Mouse (Mus musculus): Measurements from ENCODE around the gene Znrf1. TPM values are rescaled to one million over a fixed set of nuclear protein-coding genes. Genes with fewer than 3 reads are reported as not detected.

Znrf1 gene
- polyA plus RNA-seq, 1 experiment from 2014 or later, result 37.4 TPM

GRCm38 (mm10) chr8:111630105-111630521 is 94.2 kb downstream of the Znrf1 start, which contains the start of gene Ldhd:
Gene Ldhd, minus strand, starts transcription at chr8:111630374.
- no peaks in the 10 kb centered on the region for H3K27me3 ChIP-seq (ENCODE audit: control insufficient read depth, insufficient read depth, low read length)
- peak within 1 kb of the TSS; percentile 32 for H3K4me3 ChIP-seq (ENCODE audit: low read length)
- H3K9ac ChIP-seq (ENCODE audit: low read depth, low read length), result peak within 1 kb of the TSS; percentile 54
- H3K4me1 ChIP-seq (ENCODE audit: control insufficient read depth, insufficient read depth, low read length), result 0 out of 2 replicates have a peak, but pooled peaks cover 3% of the 10 kb centered on the region
- H3K27ac ChIP-seq (ENCODE audit: low read depth, low read length), result no peak within 1 kb of the TSS
- peak; percentile 36; the same call in 1 of the 2 replicates for ATAC-seq (ENCODE audit: low FRiP score, low TSS enrichment)
- WGBS, result 22% methylated on average over 13 of the region's 13 CpGs
- no peaks in the 10 kb centered on the region for H3K9me3 ChIP-seq (ENCODE audit: control insufficient read depth, low read length)
- peak within 1 kb of the TSS; percentile 53 for H3K4me2 ChIP-seq (replicated peaks; ENCODE audit: low read depth, low read length)
- H3K36me3 ChIP-seq (ENCODE audit: control insufficient read depth, insufficient read depth, low read length), result no peaks in the 10 kb centered on the region

- Histone ChIP-seq H3K27me3 (ENCODE audit: control insufficient read depth, insufficient read depth, low read length) (no peaks in the 10 kb centered on the region), H3K4me2 (replicated peaks; ENCODE audit: low read depth, low read length) (no peak overlapping the region), H3K36me3 (ENCODE audit: control insufficient read depth, insufficient read depth, low read length) (no peaks in the 10 kb centered on the region), H3K4me1 (ENCODE audit: control insufficient read depth, insufficient read depth, low read length) (0 out of 2 replicates have a peak, but pooled peaks cover 3% of the 10 kb centered on the region), H3K9me3 (ENCODE audit: control insufficient read depth, low read length) (no peaks in the 10 kb centered on the region), H3K4me3 (ENCODE audit: low read length) (no peak overlapping the region), H3K27ac (ENCODE audit: low read depth, low read length) (no peak overlapping the region), H3K9ac (ENCODE audit: low read depth, low read length) (no peak overlapping the region)
- WGBS, result 84% methylated on average over 8 of the region's 8 CpGs
- no peak for ATAC-seq (ENCODE audit: low FRiP score, low TSS enrichment)
Observed at GRCm38 (mm10) chr8:111631589-111631988, 95.7 kb downstream of the Znrf1 start.

- H3K4me3 ChIP-seq (ENCODE audit: low read length), result no peak overlapping the region
- 92% methylated on average over 3 of the region's 3 CpGs for WGBS
- H3K9me3 ChIP-seq (ENCODE audit: control insufficient read depth, low read length), result no peaks in the 10 kb centered on the region
- H3K36me3 ChIP-seq (ENCODE audit: control insufficient read depth, insufficient read depth, low read length), result no peaks in the 10 kb centered on the region
- no peak overlapping the region for H3K27ac ChIP-seq (ENCODE audit: low read depth, low read length)
- H3K9ac ChIP-seq (ENCODE audit: low read depth, low read length), result no peak overlapping the region
- H3K27me3 ChIP-seq (ENCODE audit: control insufficient read depth, insufficient read depth, low read length), result no peaks in the 10 kb centered on the region
- H3K4me2 ChIP-seq (replicated peaks; ENCODE audit: low read depth, low read length), result no peak overlapping the region
- H3K4me1 ChIP-seq (ENCODE audit: control insufficient read depth, insufficient read depth, low read length), result 0 out of 2 replicates have a peak, but pooled peaks cover 3% of the 10 kb centered on the region
- ATAC-seq (ENCODE audit: low FRiP score, low TSS enrichment), result no peak
Observed at GRCm38 (mm10) chr8:111632976-111633375, 97.1 kb downstream of the Znrf1 start.

- no peak for ATAC-seq (ENCODE audit: low FRiP score, low TSS enrichment)
- Histone ChIP-seq H3K4me1 (ENCODE audit: control insufficient read depth, insufficient read depth, low read length) (0 out of 2 replicates have a peak, but pooled peaks cover 5% of the 10 kb centered on the region), H3K4me2 (replicated peaks; ENCODE audit: low read depth, low read length) (no peak overlapping the region), H3K27me3 (ENCODE audit: control insufficient read depth, insufficient read depth, low read length) (no peaks in the 10 kb centered on the region), H3K9ac (ENCODE audit: low read depth, low read length) (no peak overlapping the region), H3K36me3 (ENCODE audit: control insufficient read depth, insufficient read depth, low read length) (no peaks in the 10 kb centered on the region), H3K27ac (ENCODE audit: low read depth, low read length) (no peak overlapping the region), H3K4me3 (ENCODE audit: low read length) (no peak overlapping the region), H3K9me3 (ENCODE audit: control insufficient read depth, low read length) (no peaks in the 10 kb centered on the region)
Observed at GRCm38 (mm10) chr8:111638086-111638485, 102.2 kb downstream of the Znrf1 start.

- Histone ChIP-seq H3K27ac (ENCODE audit: low read depth, low read length) (no peak overlapping the region), H3K27me3 (ENCODE audit: control insufficient read depth, insufficient read depth, low read length) (no peaks in the 10 kb centered on the region), H3K36me3 (ENCODE audit: control insufficient read depth, insufficient read depth, low read length) (no peaks in the 10 kb centered on the region), H3K4me2 (replicated peaks; ENCODE audit: low read depth, low read length) (no peak overlapping the region), H3K4me1 (ENCODE audit: control insufficient read depth, insufficient read depth, low read length) (0 out of 2 replicates have a peak, but pooled peaks cover 5% of the 10 kb centered on the region), H3K9me3 (ENCODE audit: control insufficient read depth, low read length) (no peaks in the 10 kb centered on the region), H3K4me3 (ENCODE audit: low read length) (no peak overlapping the region), H3K9ac (ENCODE audit: low read depth, low read length) (no peak overlapping the region)
- 94% methylated on average over 2 of the region's 2 CpGs for WGBS
- ATAC-seq (ENCODE audit: low FRiP score, low TSS enrichment), result no peak
Observed at GRCm38 (mm10) chr8:111641064-111641463, 105.2 kb downstream of the Znrf1 start.

- ATAC-seq (ENCODE audit: low FRiP score, low TSS enrichment), result no peak
- Histone ChIP-seq H3K4me2 (replicated peaks; ENCODE audit: low read depth, low read length) (peak overlapping the region; percentile 65), H3K36me3 (ENCODE audit: control insufficient read depth, insufficient read depth, low read length) (no peaks in the 10 kb centered on the region), H3K9ac (ENCODE audit: low read depth, low read length) (peak overlapping the region; percentile 96; the same call in 1 of the 2 replicates), H3K4me3 (ENCODE audit: low read length) (peak overlapping the region; percentile 88), H3K27ac (ENCODE audit: low read depth, low read length) (peak overlapping the region; percentile 59; the same call in 1 of the 2 replicates), H3K9me3 (ENCODE audit: control insufficient read depth, low read length) (no peaks in the 10 kb centered on the region), H3K4me1 (ENCODE audit: control insufficient read depth, insufficient read depth, low read length) (0 out of 2 replicates have a peak, but pooled peaks cover 5% of the 10 kb centered on the region), H3K27me3 (ENCODE audit: control insufficient read depth, insufficient read depth, low read length) (no peaks in the 10 kb centered on the region)
- WGBS, result 47% methylated on average over 5 of the region's 5 CpGs
Observed at GRCm38 (mm10) chr8:111642496-111642895, 106.6 kb downstream of the Znrf1 start.

GRCm38 (mm10) chr8:111642939-111643263 is 107.0 kb downstream of the Znrf1 start:
- Histone ChIP-seq H3K4me1 (ENCODE audit: control insufficient read depth, insufficient read depth, low read length) (0 out of 2 replicates have a peak, but pooled peaks cover 5% of the 10 kb centered on the region), H3K9me3 (ENCODE audit: control insufficient read depth, low read length) (no peaks in the 10 kb centered on the region), H3K4me2 (replicated peaks; ENCODE audit: low read depth, low read length) (peak overlapping the region; percentile 65), H3K27me3 (ENCODE audit: control insufficient read depth, insufficient read depth, low read length) (no peaks in the 10 kb centered on the region), H3K36me3 (ENCODE audit: control insufficient read depth, insufficient read depth, low read length) (no peaks in the 10 kb centered on the region), H3K4me3 (ENCODE audit: low read length) (peak overlapping the region; percentile 88), H3K9ac (ENCODE audit: low read depth, low read length) (peak overlapping the region; percentile 96), H3K27ac (ENCODE audit: low read depth, low read length) (peak overlapping the region; percentile 59; the same call in 1 of the 2 replicates)
- ATAC-seq (ENCODE audit: low FRiP score, low TSS enrichment), result 0 out of 2 replicates have a peak, but pooled peaks have one; percentile 14
- 13% methylated on average over 5 of the region's 5 CpGs for WGBS

- no peaks in the 10 kb centered on the region for H3K9me3 ChIP-seq (ENCODE audit: control insufficient read depth, low read length)
- H3K4me3 ChIP-seq (ENCODE audit: low read length), result peak within 1 kb of the TSS; percentile 88
- peak within 1 kb of the TSS; percentile 97 for H3K27ac ChIP-seq (ENCODE audit: low read depth, low read length)
- H3K4me2 ChIP-seq (replicated peaks; ENCODE audit: low read depth, low read length), result peak within 1 kb of the TSS; percentile 65
- whole genome bisulfite sequencing, result under 1% methylated on average over 75 of the region's 75 CpGs
- peak; percentile 97 for ATAC-seq (ENCODE audit: low FRiP score, low TSS enrichment)
- H3K9ac ChIP-seq (ENCODE audit: low read depth, low read length), result peak within 1 kb of the TSS; percentile 96
- 0 out of 2 replicates have a peak, but pooled peaks cover 5% of the 10 kb centered on the region for H3K4me1 ChIP-seq (ENCODE audit: control insufficient read depth, insufficient read depth, low read length)
- H3K27me3 ChIP-seq (ENCODE audit: control insufficient read depth, insufficient read depth, low read length), result no peaks in the 10 kb centered on the region
- no peaks in the 10 kb centered on the region for H3K36me3 ChIP-seq (ENCODE audit: control insufficient read depth, insufficient read depth, low read length)
Observed at GRCm38 (mm10) chr8:111643264-111644141, 107.6 kb downstream of the Znrf1 start, which contains the start of gene Zfp1. Gene Zfp1, plus strand, starts transcription at chr8:111643401.
